Mouse (Mus musculus): ENCODE measurements around the gene Phactr2. TPM values are rescaled to one million over a fixed set of nuclear protein-coding genes. Genes with fewer than 3 reads are reported as not detected.

Phactr2 gene
- polyA plus RNA-seq, 1 experiment from 2014 or later: 28.8 TPM

DNA sequence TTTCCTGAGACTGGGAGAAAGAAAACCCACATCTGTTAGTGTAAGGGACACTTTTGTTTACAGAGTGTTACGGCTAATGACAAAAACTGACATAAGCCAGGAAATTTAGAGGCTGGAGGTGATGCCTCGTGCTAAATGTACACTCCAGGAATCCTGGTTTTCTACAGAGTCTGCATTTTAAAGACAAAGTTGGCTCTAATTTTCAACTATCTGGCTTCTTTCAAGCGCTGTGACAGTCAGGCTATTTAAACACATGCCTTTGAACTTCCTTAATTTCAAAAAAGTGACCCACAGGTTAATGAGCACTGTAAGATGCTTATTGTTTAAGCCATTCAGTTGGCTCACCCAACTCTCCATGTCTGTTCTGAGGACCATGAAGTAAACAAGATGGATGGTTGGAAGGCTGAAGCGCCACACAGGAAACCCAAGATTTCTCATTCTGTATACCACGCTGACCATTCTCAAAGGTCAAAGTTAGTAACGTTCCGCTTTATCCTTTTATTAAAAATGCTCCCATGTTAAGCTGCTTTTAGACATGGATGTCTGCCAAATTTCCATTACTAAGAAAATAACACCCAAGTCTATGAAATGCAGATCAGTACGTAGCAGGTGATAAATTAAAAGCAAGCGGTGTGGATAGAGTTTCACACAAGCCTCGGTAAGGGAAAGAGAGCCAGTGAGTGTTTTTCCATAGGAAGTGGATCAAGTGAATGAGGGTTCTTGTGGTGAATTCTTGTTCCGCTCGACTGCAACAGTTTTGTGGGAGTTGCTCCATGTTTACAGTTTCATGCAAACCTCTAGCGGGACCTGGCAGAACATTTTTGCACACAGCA, 97.6 kb downstream of the Phactr2 start:
- no peak; the same call in 1 of the 2 replicates for ATAC-seq (ENCODE audit: insufficient number of reproducible peaks, low FRiP score, low TSS enrichment, low read depth)
- no peak overlapping the region for H3K27ac ChIP-seq (replicated peaks; ENCODE audit: low read depth, low read length)
- 58% methylated on average over 13 of the region's 13 CpGs for WGBS

GRCm38 (mm10) chr10:13375820-13376219, 98.4 kb downstream of the Phactr2 start:
- Histone ChIP-seq H3K36me3 (ENCODE audit: control insufficient read depth, insufficient read depth, low read length) (no peaks in the 10 kb centered on the region), H3K4me3 (ENCODE audit: low read depth, low read length) (no peak overlapping the region), H3K9me3 (ENCODE audit: control insufficient read depth, low read length) (no peaks in the 10 kb centered on the region), H3K4me2 (ENCODE audit: low read depth, severe bottlenecking) (no peak overlapping the region), H3K27ac (replicated peaks; ENCODE audit: low read depth, low read length) (no peak overlapping the region), H3K27me3 (ENCODE audit: control insufficient read depth, insufficient read depth, low read length) (no peaks in the 10 kb centered on the region), H3K9ac (ENCODE audit: low read length) (no peak overlapping the region), H3K4me1 (ENCODE audit: control insufficient read depth, insufficient read depth, low read length) (0 out of 2 replicates have a peak, but pooled peaks cover 2% of the 10 kb centered on the region)
- DNase-seq (ENCODE audit: low spot score) (peak; percentile 42), ATAC-seq (ENCODE audit: insufficient number of reproducible peaks, low FRiP score, low TSS enrichment, low read depth) (no peak)
- 44% methylated on average over 3 of the region's 3 CpGs for WGBS

More for the DNA sequence above, 97.6 kb downstream of the Phactr2 start:
- Histone ChIP-seq H3K4me3 (ENCODE audit: low read depth, low read length) (no peak overlapping the region), H3K36me3 (ENCODE audit: control insufficient read depth, insufficient read depth, low read length) (no peaks in the 10 kb centered on the region), H3K27me3 (ENCODE audit: control insufficient read depth, insufficient read depth, low read length) (no peaks in the 10 kb centered on the region), H3K4me1 (ENCODE audit: control insufficient read depth, insufficient read depth, low read length) (0 out of 2 replicates have a peak, but pooled peaks cover 2% of the 10 kb centered on the region), H3K9ac (ENCODE audit: low read length) (no peak overlapping the region), H3K4me2 (ENCODE audit: low read depth, severe bottlenecking) (no peak overlapping the region), H3K9me3 (ENCODE audit: control insufficient read depth, low read length) (no peaks in the 10 kb centered on the region)
- DNase-seq (ENCODE audit: low spot score): no peak

DNA sequence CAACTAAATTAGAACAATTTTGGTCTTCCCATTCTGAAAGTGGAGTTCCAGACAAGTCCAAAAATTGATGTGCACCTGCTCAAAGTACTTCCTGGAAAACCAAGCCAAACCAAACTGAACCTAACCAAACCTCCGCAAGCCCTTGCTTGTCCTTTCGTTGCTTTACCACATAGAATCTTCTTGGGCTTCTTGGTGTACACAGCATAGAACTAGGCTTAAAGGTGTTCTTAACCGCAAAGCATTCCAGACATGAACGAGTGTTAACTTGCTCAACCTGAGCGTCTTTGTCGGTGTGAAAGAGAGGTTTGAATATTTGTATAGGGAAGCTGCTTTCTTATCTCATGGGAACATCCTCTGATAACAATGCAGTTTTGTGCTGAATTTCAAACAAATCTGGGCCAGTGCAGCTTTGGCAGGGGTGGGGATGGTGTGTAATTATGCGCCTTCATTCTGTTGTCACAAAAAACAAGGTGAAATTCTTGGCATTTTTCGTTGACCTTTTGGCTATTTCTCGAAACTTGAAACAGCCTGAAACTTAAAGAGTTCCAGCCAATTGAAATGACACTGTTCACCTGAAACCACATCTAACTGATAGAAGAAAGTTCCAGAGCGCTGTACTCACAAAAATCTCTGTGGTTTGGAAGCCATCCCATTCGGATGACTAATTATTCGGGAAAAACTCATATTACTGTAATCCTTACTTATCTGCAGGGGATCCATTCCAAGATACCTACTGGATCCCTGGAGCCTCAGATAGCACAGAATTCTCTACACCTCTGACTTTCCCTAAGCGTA, 104.4 kb downstream of the Phactr2 start:
- no peak overlapping the region for H3K9ac ChIP-seq (ENCODE audit: low read length)
- no peak overlapping the region for H3K4me3 ChIP-seq (ENCODE audit: low read depth, low read length)
- DNase-seq (ENCODE audit: low spot score): no peak
- no peaks in the 10 kb centered on the region for H3K36me3 ChIP-seq (ENCODE audit: control insufficient read depth, insufficient read depth, low read length)
- no peaks in the 10 kb centered on the region for H3K9me3 ChIP-seq (ENCODE audit: control insufficient read depth, low read length)
- ATAC-seq (ENCODE audit: insufficient number of reproducible peaks, low FRiP score, low TSS enrichment, low read depth): no peak
- WGBS: 87% methylated on average over 13 of the region's 13 CpGs
- H3K4me2 ChIP-seq (ENCODE audit: low read depth, severe bottlenecking): no peak overlapping the region
- no peak overlapping the region for H3K27ac ChIP-seq (replicated peaks; ENCODE audit: low read depth, low read length)
- H3K4me1 ChIP-seq (ENCODE audit: control insufficient read depth, insufficient read depth, low read length): no peaks in the 10 kb centered on the region
- no peaks in the 10 kb centered on the region for H3K27me3 ChIP-seq (ENCODE audit: control insufficient read depth, insufficient read depth, low read length)

GRCm38 (mm10) chr10:13364286-13364580, 110.0 kb downstream of the Phactr2 start:
- Histone ChIP-seq H3K9ac (ENCODE audit: low read length) (no peak overlapping the region), H3K4me2 (ENCODE audit: low read depth, severe bottlenecking) (no peak overlapping the region), H3K4me3 (ENCODE audit: low read depth, low read length) (no peak overlapping the region), H3K27ac (replicated peaks; ENCODE audit: low read depth, low read length) (no peak overlapping the region), H3K4me1 (ENCODE audit: control insufficient read depth, insufficient read depth, low read length) (no peaks in the 10 kb centered on the region), H3K36me3 (ENCODE audit: control insufficient read depth, insufficient read depth, low read length) (no peaks in the 10 kb centered on the region), H3K27me3 (ENCODE audit: control insufficient read depth, insufficient read depth, low read length) (no peaks in the 10 kb centered on the region), H3K9me3 (ENCODE audit: control insufficient read depth, low read length) (no peaks in the 10 kb centered on the region)
- DNase-seq (ENCODE audit: low spot score): no peak
- no peak for ATAC-seq (ENCODE audit: insufficient number of reproducible peaks, low FRiP score, low TSS enrichment, low read depth)
- WGBS: 80% methylated on average over 2 of the region's 2 CpGs

DNA sequence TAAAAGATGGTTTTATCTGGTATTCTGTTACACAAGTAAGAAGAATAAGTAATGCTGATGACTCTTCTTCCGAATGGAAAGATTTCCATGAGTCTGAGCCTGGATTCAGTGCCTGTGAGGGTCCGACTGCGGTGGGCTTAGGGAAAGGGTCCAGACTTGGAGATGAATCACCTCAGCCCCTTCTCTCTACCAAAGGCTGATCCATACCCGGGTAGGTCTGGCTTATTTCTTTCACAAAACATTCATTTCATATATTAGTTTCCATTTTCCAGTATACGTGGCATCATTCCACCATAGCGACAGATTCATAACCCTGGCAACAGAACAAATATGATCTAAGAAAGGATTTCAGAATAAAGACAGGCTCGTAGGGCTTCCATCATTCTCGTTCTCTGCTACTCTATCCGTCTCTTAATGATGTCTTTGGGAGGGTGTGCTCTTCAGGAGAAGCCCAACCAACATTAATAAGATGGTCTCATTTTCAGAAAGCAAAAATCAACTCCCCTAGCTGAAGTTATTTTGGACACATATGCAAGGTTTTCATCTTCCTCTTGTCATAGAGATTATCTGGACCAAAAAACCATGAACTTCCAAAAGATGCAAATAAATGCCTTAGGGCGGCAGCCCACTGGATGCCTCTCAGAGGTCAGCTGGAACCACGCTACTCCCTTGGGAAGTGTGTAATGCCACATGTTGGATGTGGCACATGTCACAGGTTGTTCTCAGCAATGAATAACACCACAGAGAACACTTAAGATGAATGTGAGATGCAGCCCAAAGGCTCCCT, 110.5 kb downstream of the Phactr2 start:
- H3K4me2 ChIP-seq (ENCODE audit: low read depth, severe bottlenecking): no peak overlapping the region
- no peaks in the 10 kb centered on the region for H3K4me1 ChIP-seq (ENCODE audit: control insufficient read depth, insufficient read depth, low read length)
- H3K9me3 ChIP-seq (ENCODE audit: control insufficient read depth, low read length): no peaks in the 10 kb centered on the region
- H3K9ac ChIP-seq (ENCODE audit: low read length): no peak overlapping the region
- no peaks in the 10 kb centered on the region for H3K27me3 ChIP-seq (ENCODE audit: control insufficient read depth, insufficient read depth, low read length)
- no peaks in the 10 kb centered on the region for H3K36me3 ChIP-seq (ENCODE audit: control insufficient read depth, insufficient read depth, low read length)
- 88% methylated on average over 11 of the region's 11 CpGs for WGBS
- DNase-seq (ENCODE audit: low spot score): no peak
- no peak for ATAC-seq (ENCODE audit: insufficient number of reproducible peaks, low FRiP score, low TSS enrichment, low read depth)
- H3K27ac ChIP-seq (replicated peaks; ENCODE audit: low read depth, low read length): no peak overlapping the region
- no peak overlapping the region for H3K4me3 ChIP-seq (ENCODE audit: low read depth, low read length)

DNA sequence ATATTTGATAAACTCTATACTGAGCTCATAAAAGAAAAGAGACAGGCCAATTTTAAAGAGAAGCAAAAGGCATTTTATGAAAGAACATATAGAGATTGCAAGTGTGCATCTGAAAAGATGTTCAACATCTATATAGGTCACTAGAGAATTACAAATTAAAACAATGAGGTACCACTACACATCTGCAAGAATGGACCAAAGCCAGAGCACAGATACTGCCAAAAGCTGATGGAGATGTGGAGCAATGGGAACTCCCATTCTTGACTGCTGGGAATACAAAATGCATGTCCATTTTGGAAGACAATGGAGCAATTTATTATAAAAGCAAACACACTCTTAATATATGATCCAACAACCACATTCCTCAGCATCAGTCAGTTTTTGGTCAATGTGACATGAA, 113.3 kb downstream of the Phactr2 start:
- H3K4me2 ChIP-seq (ENCODE audit: low read depth, severe bottlenecking): no peak overlapping the region
- no peak overlapping the region for H3K27ac ChIP-seq (replicated peaks; ENCODE audit: low read depth, low read length)
- no peaks in the 10 kb centered on the region for H3K9me3 ChIP-seq (ENCODE audit: control insufficient read depth, low read length)
- ATAC-seq (ENCODE audit: insufficient number of reproducible peaks, low FRiP score, low TSS enrichment, low read depth): no peak
- no peak for DNase-seq (ENCODE audit: low spot score)
- no peaks in the 10 kb centered on the region for H3K36me3 ChIP-seq (ENCODE audit: control insufficient read depth, insufficient read depth, low read length)
- H3K4me3 ChIP-seq (ENCODE audit: low read depth, low read length): no peak overlapping the region
- no peaks in the 10 kb centered on the region for H3K4me1 ChIP-seq (ENCODE audit: control insufficient read depth, insufficient read depth, low read length)
- no peaks in the 10 kb centered on the region for H3K27me3 ChIP-seq (ENCODE audit: control insufficient read depth, insufficient read depth, low read length)
- H3K9ac ChIP-seq (ENCODE audit: low read length): no peak overlapping the region

- H3K4me2 ChIP-seq (ENCODE audit: low read depth, severe bottlenecking): no peak overlapping the region
- H3K36me3 ChIP-seq (ENCODE audit: control insufficient read depth, insufficient read depth, low read length): no peaks in the 10 kb centered on the region
- no peak for DNase-seq (ENCODE audit: low spot score)
- H3K27ac ChIP-seq (replicated peaks; ENCODE audit: low read depth, low read length): no peak overlapping the region
- no peaks in the 10 kb centered on the region for H3K4me1 ChIP-seq (ENCODE audit: control insufficient read depth, insufficient read depth, low read length)
- H3K27me3 ChIP-seq (ENCODE audit: control insufficient read depth, insufficient read depth, low read length): no peaks in the 10 kb centered on the region
- ATAC-seq (ENCODE audit: insufficient number of reproducible peaks, low FRiP score, low TSS enrichment, low read depth): no peak
- H3K9me3 ChIP-seq (ENCODE audit: control insufficient read depth, low read length): no peaks in the 10 kb centered on the region
- no peak overlapping the region for H3K9ac ChIP-seq (ENCODE audit: low read length)
- H3K4me3 ChIP-seq (ENCODE audit: low read depth, low read length): no peak overlapping the region
- 91% methylated on average over 5 of the region's 5 CpGs for WGBS
These were observed 114.4 kb downstream of the Phactr2 start for GRCm38 (mm10) chr10:13359846-13360245.

DNA sequence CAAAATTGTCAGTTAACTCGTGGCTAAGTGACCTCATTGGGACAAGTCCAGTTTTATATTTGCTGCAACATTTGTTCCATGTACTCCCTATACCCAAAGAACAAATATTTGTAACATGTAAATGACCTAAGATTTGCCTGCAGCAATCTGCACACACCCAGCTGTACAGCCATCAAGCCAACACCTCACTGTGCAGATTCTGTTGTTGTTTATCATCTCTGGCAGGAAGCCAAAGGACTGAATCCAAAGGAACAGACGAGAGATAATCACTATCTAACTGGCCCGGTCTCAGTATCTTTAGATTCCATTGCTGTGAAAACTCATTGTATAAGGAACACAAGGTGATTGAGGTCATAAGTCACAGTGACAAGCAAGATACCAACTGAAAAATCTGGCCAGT, 115.5 kb downstream of the Phactr2 start:
- Histone ChIP-seq H3K9me3 (ENCODE audit: control insufficient read depth, low read length) (no peaks in the 10 kb centered on the region), H3K9ac (ENCODE audit: low read length) (no peak overlapping the region), H3K4me1 (ENCODE audit: control insufficient read depth, insufficient read depth, low read length) (no peaks in the 10 kb centered on the region), H3K4me3 (ENCODE audit: low read depth, low read length) (no peak overlapping the region), H3K36me3 (ENCODE audit: control insufficient read depth, insufficient read depth, low read length) (no peaks in the 10 kb centered on the region), H3K27me3 (ENCODE audit: control insufficient read depth, insufficient read depth, low read length) (no peaks in the 10 kb centered on the region), H3K27ac (replicated peaks; ENCODE audit: low read depth, low read length) (no peak overlapping the region), H3K4me2 (ENCODE audit: low read depth, severe bottlenecking) (no peak overlapping the region)
- DNase-seq (ENCODE audit: low spot score): no peak
- 73% methylated on average over 3 of the region's 3 CpGs for WGBS
- ATAC-seq (ENCODE audit: insufficient number of reproducible peaks, low FRiP score, low TSS enrichment, low read depth): no peak

Data from limb, embryonic 11.5 days (tissue).